Mouse (Mus musculus): ENCODE data around the gene Fam171a1.

DNA sequence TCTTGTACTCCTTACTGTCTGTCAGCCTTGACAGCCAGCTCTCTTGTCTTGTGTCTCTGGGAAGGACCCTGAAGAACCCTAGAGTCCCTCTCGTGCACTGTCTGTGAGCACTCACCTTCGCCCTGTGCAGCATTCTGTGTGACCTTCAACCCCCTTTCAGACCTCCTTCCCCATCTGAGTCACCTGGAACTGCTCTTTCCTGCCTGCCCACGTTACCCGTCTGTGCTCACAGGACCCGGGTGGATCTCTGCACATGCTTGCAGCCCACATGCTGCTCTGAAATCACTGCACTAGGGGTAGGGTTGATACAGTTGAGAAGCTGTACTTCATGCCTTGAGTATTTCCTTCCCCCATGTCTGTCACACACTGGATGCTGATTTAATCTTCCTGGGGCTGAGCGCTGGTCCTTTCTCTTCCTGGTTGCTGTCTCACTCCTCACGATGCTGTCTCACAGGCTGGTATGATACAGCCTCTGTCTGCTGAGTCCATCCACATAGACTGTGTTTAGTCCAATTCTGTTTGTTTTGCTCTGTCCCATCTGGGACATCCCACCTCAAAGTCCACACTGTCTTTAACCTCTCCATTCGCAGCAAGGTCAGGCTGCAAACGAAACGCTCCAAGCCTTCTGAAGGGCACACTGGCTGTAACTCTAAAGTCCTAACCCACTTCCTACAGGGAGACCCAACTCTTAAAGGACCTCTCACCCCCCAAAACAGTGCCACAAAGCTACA is 74.9 kb downstream of the Fam171a1 start:
- TF ChIP-seq CTCF (IDR thresholded peaks at IDR 0.05) (no peak), POLR2A (IDR thresholded peaks at IDR 0.05; ENCODE audit: insufficient read depth, low read depth, low read length) (no peak)
